Mouse (Mus musculus) spleen, postnatal 14 days (tissue): ENCODE results near the gene Map7.
A peak's percentile ranks its signal among the peaks of the same experiment; 100 is the strongest.

ENCODE experiments used
- DNase-seq, 2 experiments: peaks; one replicate each; pipeline ENCODE4 v3.0.0; 2021 to 2022; ENCODE audit warnings: low spot score in 2 of 2

The Map7 gene

GRCm38 (mm10) chr10:20148130-20148772, at the start of gene Map7:
Gene Map7, plus strand, starts transcription at chr10:20148471.
- DNase-seq, result no peak

GRCm38 (mm10) chr10:20101456-20101855, 46.8 kb upstream of the Map7 start:
- no peak for DNase-seq

GRCm38 (mm10) chr10:20104271-20104931, 43.9 kb upstream of the Map7 start:
- no peak for DNase-seq

GRCm38 (mm10) chr10:20105575-20105974, 42.7 kb upstream of the Map7 start:
- no peak for DNase-seq

GRCm38 (mm10) chr10:20107031-20107430, 41.2 kb upstream of the Map7 start:
- no peak for DNase-seq

- DNase-seq, result no peak
These were observed 36.8 kb upstream of the Map7 start for GRCm38 (mm10) chr10:20111508-20111907.

DNA sequence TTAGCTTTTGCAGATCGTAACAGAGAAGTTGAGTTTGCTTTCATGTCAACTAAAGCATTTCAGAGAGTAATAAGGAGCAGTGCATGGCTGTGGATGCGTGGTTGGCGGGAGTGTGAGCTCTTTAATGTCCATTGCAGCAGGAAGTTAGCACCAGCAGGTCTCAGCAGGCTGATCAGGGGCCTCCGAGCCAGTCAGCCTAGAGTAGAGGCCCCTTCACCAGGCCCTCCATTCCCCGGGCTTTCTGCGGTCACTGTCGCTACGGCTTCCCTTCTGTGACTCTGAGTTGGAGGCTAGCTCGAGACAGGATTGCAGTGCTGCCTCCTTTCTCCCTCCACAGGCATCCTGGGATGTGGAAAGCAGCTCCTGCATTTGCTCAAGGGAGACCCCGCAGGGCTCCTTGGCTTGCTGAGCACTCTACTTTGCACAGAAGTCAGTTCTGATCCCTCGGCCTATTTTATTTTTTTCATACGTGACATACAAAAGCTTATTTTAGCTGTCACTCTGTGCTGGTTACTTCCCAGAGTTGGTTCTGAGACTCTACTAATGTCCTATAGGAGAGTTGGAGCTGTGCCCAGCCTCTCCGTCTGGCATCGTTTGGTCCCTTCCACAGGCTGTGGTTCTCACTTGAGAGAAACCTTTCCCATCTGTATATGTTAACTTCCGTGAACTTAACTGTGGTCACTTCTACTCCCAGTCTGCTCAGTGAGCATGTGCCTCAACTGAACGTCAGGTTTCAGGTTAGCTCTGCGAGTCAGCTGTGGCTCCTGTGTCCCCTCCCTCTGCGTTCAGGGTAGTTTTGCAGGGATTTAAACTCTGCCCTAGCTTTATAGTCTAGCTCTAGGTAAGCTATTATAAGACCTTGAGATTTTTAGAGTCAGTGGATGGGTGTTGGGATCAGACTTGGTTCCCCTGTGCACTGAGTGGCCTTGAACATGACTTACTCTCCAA, 36.0 kb upstream of the Map7 start:
- no peak for DNase-seq

DNA sequence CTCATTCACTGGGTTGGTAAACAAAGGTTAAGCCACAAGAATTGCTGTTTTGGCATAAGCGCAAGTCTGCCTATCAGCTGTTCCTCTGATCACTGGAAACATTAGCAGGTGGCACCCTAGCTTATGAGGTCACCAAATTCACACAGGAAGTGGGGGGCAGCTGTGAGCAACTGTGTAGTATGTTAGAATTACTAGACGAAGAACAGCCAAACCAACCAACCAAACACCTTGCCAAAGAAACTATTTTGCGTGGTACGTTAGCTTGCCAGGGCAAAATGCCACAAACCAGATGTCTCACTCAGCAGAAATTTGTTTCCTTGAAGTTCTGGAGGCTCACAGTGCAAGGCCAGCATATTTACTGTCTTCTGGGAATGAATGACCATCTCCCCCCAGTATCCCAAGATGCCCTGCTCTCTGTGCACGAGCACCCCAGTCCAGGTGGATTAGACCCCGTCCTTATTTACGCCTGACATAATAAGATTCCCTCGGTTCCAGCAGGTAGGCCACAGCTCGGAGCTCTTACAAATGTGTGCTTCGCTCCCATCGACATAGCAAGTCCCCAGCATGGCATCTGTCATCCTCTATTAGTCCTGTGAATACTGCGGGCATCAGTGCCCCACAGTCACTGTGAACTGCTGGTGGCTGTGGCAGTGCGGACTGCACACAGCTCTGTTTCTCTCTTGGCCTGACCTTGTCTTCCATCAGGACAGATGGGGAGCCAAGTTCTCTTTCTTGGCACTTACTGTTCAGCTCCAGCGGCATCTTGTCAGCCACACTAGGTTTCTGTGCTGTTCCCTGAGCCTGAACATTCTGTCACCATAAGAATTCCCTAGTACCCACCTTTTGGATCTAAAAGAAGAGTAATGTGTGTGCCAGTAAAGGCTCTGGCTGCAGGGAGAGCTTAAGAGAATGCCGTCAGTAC, 28.5 kb upstream of the Map7 start:
- no peak for DNase-seq

DNA sequence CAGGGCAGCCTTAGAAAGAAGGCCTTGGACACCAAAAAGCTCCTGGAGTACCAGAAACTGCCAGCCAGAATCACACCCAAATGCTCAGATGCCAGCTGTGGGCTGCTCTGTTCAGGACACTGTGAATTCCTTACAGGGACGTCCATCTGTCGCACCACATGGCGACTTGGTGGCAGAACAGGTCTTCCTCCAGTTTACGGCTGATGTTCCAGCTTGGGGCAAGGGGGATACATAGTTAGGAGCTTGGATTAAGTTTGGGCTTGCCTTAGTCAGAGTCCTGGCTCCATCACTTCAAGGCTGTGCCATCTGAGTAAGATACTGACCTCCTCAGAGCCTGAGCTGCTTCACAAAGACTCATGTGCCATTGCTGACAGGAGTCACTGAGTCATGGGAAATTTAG, 26.3 kb upstream of the Map7 start:
- no peak for DNase-seq

GRCm38 (mm10) chr10:20123401-20123800, 24.9 kb upstream of the Map7 start:
- DNase-seq, result no peak

GRCm38 (mm10) chr10:20124576-20124975, 23.7 kb upstream of the Map7 start:
- DNase-seq, result no peak

DNA sequence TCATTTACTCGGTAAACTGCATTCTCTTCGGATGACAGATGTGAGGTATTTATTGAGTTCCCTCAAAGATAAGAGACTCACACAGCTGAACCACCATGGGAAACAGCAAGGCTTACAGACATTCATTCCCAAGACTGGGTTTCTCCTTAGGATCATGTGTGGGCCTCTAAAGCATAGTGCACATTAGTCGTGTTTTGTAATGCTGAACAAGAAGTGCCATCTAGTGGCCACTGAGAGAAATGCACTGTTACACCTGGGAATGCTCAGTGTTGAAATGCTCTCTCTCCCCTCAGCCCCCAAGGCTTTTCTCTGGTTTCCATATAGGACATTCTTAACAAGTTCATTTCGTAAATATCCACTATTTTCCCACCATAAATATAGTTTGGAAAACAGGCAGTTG, 23.0 kb upstream of the Map7 start:
- peak in 1 of 2 experiments; percentile 25 for DNase-seq

- no peak for DNase-seq
These were observed 15.2 kb upstream of the Map7 start for GRCm38 (mm10) chr10:20132933-20133652.

DNA sequence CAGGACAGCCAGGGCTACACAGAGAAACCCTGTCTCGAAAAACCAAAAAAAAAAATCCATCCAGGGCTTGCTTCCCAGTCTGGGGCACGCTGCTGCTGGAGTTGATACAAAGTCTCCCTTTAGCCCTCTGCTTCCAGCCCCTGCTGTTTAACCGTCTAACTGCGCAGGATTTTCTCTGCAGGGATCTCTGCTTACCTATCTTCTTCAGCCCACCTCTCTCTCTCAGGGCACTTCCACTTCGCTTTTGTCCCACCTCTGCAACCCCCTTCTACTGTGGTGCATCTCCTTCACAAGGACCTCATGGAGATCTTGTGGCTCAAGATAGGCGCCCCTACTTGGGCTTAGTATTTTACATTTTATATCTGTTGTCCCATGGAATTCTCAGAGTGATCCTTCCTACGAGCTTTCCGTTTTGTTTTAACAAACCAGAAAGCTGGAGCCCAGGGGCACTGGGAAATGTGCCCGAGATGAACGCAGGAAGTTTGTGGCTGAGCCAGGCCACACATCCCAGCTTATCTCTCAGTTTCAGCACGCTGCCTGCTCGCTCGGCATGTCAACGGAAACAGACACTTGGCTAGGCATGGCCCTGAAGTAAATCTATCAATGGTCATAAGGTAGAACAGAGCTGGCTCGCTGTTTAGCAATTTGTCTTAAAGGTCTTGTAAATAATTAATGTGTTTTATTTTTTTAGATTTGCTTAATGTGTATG, 12.8 kb upstream of the Map7 start:
- DNase-seq, result no peak

GRCm38 (mm10) chr10:20136505-20136904, 11.8 kb upstream of the Map7 start:
- DNase-seq, result no peak

DNA sequence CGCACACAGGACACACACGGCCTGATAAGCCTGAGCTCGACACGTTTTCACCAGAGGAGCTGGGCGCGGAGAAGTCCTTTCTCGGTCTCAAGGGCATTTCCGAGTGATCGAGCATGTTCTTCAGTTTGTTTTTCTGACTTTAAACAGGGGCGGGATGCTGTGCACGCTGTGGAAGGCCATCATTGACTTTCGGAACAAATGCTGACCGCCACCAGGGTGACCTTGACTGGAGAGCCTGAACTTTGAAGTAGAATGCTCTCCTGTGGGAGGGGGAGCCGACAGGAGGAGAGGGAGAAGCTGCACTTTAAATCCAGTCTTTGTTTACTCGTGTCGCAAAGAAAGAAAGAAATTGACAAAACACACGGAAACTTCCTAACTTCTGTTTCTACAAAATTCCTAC, 6.9 kb upstream of the Map7 start:
- no peak for DNase-seq

DNA sequence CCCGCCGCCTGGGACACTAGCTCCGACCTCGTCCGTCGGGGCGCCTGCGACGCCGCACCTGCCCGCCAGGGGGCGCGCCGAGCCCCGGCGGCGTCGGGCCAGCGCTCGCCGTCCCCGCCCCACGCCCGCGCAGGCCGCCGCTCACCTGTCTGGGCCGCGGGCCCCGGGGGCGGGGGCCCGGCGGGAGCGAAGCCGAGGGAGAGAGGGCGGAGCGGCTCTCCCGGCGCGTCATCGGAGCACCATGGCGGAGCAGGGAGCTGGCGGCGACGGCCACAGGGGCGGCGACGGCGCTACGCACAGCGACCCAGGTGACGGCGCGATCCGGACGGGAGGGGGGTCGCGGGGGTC, 476 bp downstream of the Map7 start:
- DNase-seq, result peak; percentile 18 to 22

GRCm38 (mm10) chr10:20149121-20149834, 1.0 kb downstream of the Map7 start:
- DNase-seq, result no peak

DNA sequence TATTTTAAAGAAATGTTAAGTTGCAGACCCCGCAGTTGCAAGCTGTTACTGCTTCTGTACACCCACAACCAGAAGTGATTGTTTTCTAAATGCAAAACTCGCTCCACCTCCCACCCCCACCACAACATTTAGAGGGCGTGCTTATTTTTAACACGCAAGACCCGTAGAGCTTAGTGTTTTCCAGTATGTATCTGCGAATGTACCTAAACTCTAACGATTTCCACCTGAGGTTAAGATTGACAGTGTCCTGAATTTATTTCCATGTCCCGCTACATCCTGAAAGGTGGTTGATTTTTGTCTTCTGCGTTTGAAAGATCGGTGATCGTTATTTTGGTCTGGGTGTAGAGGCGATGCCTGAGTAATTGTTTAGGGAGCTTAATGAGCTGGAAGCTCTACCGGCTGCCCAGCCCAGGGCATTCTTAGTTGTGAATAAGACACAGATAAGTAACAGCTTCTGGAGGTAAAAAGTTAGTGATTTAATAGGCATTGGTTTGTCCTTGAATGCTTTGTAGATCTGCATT, 1.6 kb downstream of the Map7 start:
- DNase-seq, result no peak
